Mouse (Mus musculus) embryonic facial prominence, embryonic 15.5 days (tissue): Measurements from ENCODE around the gene Vmn2r93. TPM values are rescaled to one million over a fixed set of nuclear protein-coding genes. Genes with fewer than 3 reads are reported as not detected.

Experiments used
- ATAC-seq: fragments of 200-750 bp; cut with Nextera tagmentation; 2 replicates; pipeline ENCODE4 v1.8.0; 2017; ENCODE audit warnings: low read depth, moderate TSS enrichment; ENCODE audit not compliant: insufficient number of reproducible peaks, low FRiP score, low TSS enrichment
- H3K27ac ChIP-seq: fragments of 300-500 bp; sonication (generic); replicated peaks from 2 replicates; pipeline ENCODE4 v1.5.1; 2015; ENCODE audit warnings: mild to moderate bottlenecking, inconsistent platforms
- H3K27me3 ChIP-seq: fragments of 300-500 bp; sonication (generic); 2 replicates; pipeline ENCODE4 v1.6.1; 2015; ENCODE audit warnings: inconsistent platforms
- H3K36me3 ChIP-seq: fragments of 300-500 bp; sonication (generic); 2 replicates; pipeline ENCODE4 v1.6.1; 2015; ENCODE audit warnings: mild to moderate bottlenecking, inconsistent platforms
- H3K4me1 ChIP-seq: fragments of 300-500 bp; sonication (generic); 2 replicates; pipeline ENCODE4 v1.6.1; 2015; ENCODE audit warnings: inconsistent platforms
- H3K4me2 ChIP-seq: fragments of 300-500 bp; sonication (generic); replicated peaks from 2 replicates; pipeline ENCODE4 v1.6.1; 2015; ENCODE audit warnings: mild to moderate bottlenecking, inconsistent platforms
- H3K4me3 ChIP-seq: fragments of 300-500 bp; sonication (generic); replicated peaks from 2 replicates; pipeline ENCODE4 v1.5.1; 2015; ENCODE audit warnings: mild to moderate bottlenecking, inconsistent platforms
- H3K9ac ChIP-seq: fragments of 300-500 bp; sonication (generic); 2 replicates; pipeline ENCODE4 v1.6.1; 2015; ENCODE audit warnings: inconsistent platforms
- H3K9me3 ChIP-seq: fragments of 300-500 bp; sonication (generic); replicated peaks from 2 replicates; pipeline ENCODE4 v1.6.1; 2016; ENCODE audit warnings: inconsistent platforms
- whole genome bisulfite sequencing: fragments of 180-500 bp; shearing (Covaris S2); methylation state at CpG from one replicate; pipeline ENCODE4 v1.1.7; 2015; 5-methylcytosine and 5-hydroxymethylcytosine counted together
- polyA plus RNA-seq: library from polyadenylated mRNA; unstranded; fragments of >200 nt; fragmentation: Nextera tagmentation; extraction: Ambion mirVana; gene quantifications from 2 replicates; pipeline ENCODE4 v1.2.1, GENCODE M21; 2015

Vmn2r93 gene
- polyA plus RNA-seq = not detected in 2 replicates

- 37% methylated on average over 1 of the region's 1 CpGs for WGBS
- no peak within 1 kb of the TSS for H3K4me2 ChIP-seq
- H3K9me3 ChIP-seq = no peaks in the 10 kb centered on the region
- no peak within 1 kb of the TSS for H3K4me3 ChIP-seq
- no peaks in the 10 kb centered on the region for H3K27me3 ChIP-seq
- no peaks in the 10 kb centered on the region for H3K4me1 ChIP-seq
- H3K36me3 ChIP-seq = no peaks in the 10 kb centered on the region
- ATAC-seq = no peak
- no peak within 1 kb of the TSS for H3K27ac ChIP-seq
- no peak within 1 kb of the TSS for H3K9ac ChIP-seq
Observed at GRCm38 (mm10) chr17:18297799-18298198, at the start of gene Vmn2r93. TSS of gene Vmn2r93 (plus strand) at chr17:18298099.

- no peak for ATAC-seq
- H3K27me3 ChIP-seq = no peaks in the 10 kb centered on the region
- 54% methylated on average over 2 of the region's 2 CpGs for WGBS
- H3K4me2 ChIP-seq = no peak within 1 kb of the TSS
- H3K9ac ChIP-seq = no peak within 1 kb of the TSS
- H3K27ac ChIP-seq = no peak within 1 kb of the TSS
- H3K4me1 ChIP-seq = no peaks in the 10 kb centered on the region
- no peaks in the 10 kb centered on the region for H3K9me3 ChIP-seq
- no peaks in the 10 kb centered on the region for H3K36me3 ChIP-seq
- H3K4me3 ChIP-seq = no peak within 1 kb of the TSS
Observed at GRCm38 (mm10) chr17:18277656-18278055, 20.2 kb upstream of the Vmn2r93 start, which contains the start of gene Vmn2r94. TSS of gene Vmn2r94 (minus strand) at chr17:18277756.

- Histone ChIP-seq H3K27ac (no peak overlapping the region), H3K4me3 (no peak overlapping the region), H3K4me1 (no peaks in the 10 kb centered on the region), H3K9me3 (0 out of 2 replicates have a peak, but pooled peaks cover 4% of the 10 kb centered on the region), H3K36me3 (no peaks in the 10 kb centered on the region), H3K9ac (no peak overlapping the region), H3K4me2 (no peak overlapping the region), H3K27me3 (no peaks in the 10 kb centered on the region)
- ATAC-seq = no peak
- 95% methylated on average over 2 of the region's 2 CpGs for WGBS
Observed at GRCm38 (mm10) chr17:18323031-18323430, 25.1 kb downstream of the Vmn2r93 start.

GRCm38 (mm10) chr17:18360007-18360406, 62.1 kb downstream of the Vmn2r93 start:
- Histone ChIP-seq H3K27me3 (no peaks in the 10 kb centered on the region), H3K9me3 (peaks cover 8% of the 10 kb centered on the region; the same call in 1 of the 2 replicates), H3K4me2 (no peak overlapping the region), H3K4me3 (no peak overlapping the region), H3K9ac (no peak overlapping the region), H3K27ac (no peak overlapping the region), H3K4me1 (no peaks in the 10 kb centered on the region), H3K36me3 (no peaks in the 10 kb centered on the region)
- 57% methylated on average over 1 of the region's 1 CpGs for WGBS
- ATAC-seq = no peak

- WGBS = 54% methylated on average over 3 of the region's 3 CpGs
- H3K9me3 ChIP-seq = peaks cover 9% of the 10 kb centered on the region; the same call in 1 of the 2 replicates
- no peak overlapping the region for H3K4me3 ChIP-seq
- no peak overlapping the region for H3K4me2 ChIP-seq
- H3K27ac ChIP-seq = no peak overlapping the region
- no peak overlapping the region for H3K9ac ChIP-seq
- no peaks in the 10 kb centered on the region for H3K4me1 ChIP-seq
- ATAC-seq = no peak
- H3K36me3 ChIP-seq = no peaks in the 10 kb centered on the region
- H3K27me3 ChIP-seq = no peaks in the 10 kb centered on the region
Observed at GRCm38 (mm10) chr17:18360602-18361001, 62.7 kb downstream of the Vmn2r93 start.

Other genes with a start within 250 kb of the Vmn2r93 start
- gene Vmn2r124, start 248.7 kb upstream of the Vmn2r93 start, polyA plus RNA-seq = 0.03 TPM in 1 of 2 replicates, not detected in the other
- not detected in 2 replicates for gene Vmn2r91, start 213.1 kb upstream of the Vmn2r93 start, polyA plus RNA-seq
- not detected in 2 replicates for gene Vmn2r92, start 146.2 kb upstream of the Vmn2r93 start, polyA plus RNA-seq
- gene Vmn2r94, start 20.3 kb upstream of the Vmn2r93 start, polyA plus RNA-seq = not detected in 2 replicates
- gene Vmn2r95, start 126.0 kb downstream of the Vmn2r93 start, polyA plus RNA-seq = not detected in 2 replicates